Mouse (Mus musculus): Measurements from ENCODE around the gene Abtb2. TPM values are rescaled to one million over a fixed set of nuclear protein-coding genes. Genes with fewer than 3 reads are reported as not detected.

Gene Abtb2
- total RNA-seq, 2 experiments from 2014 or later: 7.7 to 8.3 TPM

DNA sequence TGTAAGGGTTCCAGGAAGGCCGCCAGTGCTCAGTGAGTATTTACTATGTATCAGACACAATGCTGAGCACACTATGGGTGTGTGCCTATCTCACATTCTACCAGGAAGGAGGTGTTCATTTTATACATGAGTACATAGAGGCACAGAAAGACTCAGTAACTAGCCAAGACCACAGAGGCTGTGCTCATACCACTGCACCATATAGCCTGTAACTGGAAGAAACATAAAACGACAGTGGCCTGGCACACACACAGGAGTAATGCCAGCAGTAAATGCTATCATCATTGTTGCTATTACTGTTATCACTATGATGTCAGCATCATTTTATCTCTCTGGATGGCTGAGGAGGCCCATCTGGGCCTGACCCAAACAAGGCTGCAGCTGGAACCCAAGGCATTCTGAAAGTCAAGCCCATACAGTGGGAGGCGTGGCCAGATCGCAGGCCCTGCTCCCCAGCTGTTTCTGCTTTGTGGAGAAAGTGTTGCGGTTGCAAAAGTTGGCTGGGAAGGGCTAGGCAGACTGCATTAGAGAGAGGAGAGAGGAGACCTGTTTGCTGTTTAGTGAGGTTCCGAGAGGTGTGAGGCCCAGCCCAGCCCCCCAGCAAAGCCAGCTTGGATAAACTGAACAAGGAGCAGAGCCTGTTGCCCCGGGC is 118.9 kb downstream of the Abtb2 start:
- DNase-seq (ENCODE audit: low spot score in 2 of 2): no peak

DNA sequence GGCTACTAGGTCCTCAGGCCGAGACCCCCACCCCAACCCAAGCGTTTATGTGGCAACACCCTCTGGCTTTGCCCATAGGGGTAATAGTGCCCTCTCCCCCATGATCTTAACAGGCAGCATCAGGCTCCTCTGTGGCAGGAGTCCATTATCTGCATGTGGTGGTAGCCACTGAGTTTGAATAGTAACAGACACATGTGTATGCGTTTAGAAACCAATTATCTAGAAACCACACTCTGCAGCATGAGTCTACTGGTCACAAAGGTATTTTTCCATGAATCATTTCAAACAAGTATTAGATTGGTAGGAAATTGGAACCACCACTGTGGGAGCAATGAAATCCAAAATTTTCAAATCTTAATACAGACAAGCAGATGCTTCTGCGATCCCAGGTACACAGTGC is 119.5 kb downstream of the Abtb2 start:
- no peak for DNase-seq (ENCODE audit: low spot score in 2 of 2)

DNA sequence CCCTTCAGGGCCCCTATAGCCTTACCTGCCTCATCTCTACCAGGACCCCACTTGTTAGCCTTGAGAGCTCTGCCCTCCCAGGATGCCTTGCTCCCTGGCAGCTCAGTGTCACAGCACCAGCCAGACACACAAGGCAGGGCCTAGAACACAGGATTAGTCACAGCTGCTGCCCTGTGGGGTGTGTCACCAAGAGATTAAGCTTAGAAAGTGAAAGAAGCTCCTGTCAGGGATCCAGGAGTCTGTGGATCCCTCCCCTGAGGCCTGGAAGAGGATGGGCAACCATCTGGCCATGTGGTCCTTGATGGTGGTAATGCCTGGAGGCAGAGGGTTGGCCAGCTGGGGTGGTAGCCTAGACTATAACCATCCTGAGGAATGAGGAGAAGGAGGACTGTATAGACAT is 121.0 kb downstream of the Abtb2 start:
- DNase-seq (ENCODE audit: low spot score in 2 of 2): no peak

DNA sequence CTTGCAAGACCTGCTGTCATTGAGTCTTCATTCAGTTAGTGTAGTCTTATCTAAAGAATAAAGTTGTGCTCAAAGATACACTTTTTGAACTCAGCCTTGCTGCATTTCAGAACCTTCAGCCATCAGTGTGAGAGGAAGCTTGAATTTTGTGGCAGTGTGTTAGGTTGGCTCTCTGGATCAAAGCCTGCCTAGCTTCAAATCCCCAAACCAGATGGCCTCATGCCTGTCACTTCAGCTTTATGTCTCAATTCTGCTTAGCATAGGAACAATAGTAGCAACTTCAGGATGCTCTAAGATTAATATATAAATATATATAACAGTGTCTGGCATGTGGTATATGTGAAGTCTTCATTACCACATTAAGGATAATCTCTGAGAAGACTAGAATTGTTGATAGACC is 121.8 kb downstream of the Abtb2 start:
- no peak for DNase-seq (ENCODE audit: low spot score in 2 of 2)

DNA sequence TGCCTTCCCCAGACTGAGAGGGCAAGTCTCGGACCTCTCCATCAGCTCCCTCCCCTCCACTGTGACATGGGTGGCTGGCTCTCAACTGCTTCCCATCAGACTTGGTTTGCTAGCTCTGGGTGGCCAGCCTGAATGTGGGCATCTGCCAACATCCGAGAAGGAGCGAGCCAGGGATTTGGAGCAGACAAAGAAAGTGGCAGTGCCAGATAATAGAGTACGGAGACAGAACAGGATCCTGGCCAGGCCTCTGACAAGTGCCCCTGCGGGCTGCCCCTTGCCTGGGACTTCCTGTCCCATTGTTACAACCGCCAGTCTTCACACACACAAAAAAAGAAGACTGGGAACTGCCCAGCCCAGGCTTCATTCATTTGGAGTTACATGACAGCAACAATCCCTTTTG is 124.3 kb downstream of the Abtb2 start:
- DNase-seq (ENCODE audit: low spot score in 2 of 2): peak; percentile 18 to 23

DNA sequence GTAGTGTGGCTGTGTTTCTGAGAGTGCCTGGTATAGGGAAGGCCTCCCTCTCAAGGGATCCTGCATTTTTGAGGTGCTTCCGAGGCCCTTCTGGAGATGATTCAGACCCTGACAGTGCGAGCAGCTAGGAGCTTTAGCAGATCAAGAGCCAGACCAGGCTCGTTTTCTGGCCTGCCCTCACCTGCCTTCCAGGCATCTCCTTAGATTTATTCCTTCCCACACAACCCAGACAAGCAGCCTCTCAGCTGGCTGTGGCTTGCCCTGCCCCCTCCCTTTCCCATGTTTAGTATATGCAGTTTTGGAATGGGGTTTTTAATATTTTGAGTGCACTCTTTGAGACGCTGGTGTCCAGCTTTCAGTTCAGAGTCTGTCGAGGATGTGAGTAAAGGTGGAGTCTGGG is 124.7 kb downstream of the Abtb2 start:
- DNase-seq (ENCODE audit: low spot score in 2 of 2): no peak

DNA sequence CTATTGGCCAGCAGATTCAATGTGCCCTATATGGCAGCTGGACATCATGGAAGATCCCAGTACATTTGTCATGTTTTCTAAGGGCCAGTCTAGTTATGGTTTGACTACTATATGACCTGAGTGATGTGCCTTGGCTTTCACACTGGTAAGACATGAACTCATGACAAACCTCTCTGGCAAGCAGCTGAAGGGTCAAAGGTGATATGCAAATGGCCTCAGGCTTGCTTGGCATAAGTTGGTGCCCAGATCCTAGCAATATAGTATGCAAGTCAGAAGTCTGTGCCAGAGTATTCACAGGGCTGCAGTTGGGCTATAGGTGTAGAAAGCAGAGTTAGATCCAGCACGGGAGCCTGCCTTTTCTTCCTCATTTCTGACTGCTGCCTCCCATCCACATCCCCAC is 125.2 kb downstream of the Abtb2 start:
- DNase-seq (ENCODE audit: low spot score in 2 of 2): no peak

DNA sequence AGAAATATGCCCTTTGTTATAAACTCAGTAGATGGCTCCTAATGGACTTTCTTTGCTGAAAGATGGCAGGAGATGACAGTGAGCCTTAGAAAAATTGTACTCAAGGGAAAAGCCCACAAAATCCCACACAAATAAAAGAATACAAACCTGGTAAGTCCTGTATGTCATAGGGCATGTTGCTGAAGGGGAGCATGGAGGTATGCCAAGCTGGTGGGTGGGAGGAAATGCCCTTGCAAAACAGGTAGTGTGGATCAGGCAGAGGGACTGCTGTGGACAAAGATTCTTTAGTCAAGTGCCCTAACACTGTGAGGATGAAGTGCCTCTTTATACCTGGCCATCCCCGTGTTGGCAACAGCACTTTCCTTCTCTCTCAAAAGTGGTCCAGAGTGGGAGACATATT is 126.7 kb downstream of the Abtb2 start:
- DNase-seq (ENCODE audit: low spot score in 2 of 2): no peak

DNA sequence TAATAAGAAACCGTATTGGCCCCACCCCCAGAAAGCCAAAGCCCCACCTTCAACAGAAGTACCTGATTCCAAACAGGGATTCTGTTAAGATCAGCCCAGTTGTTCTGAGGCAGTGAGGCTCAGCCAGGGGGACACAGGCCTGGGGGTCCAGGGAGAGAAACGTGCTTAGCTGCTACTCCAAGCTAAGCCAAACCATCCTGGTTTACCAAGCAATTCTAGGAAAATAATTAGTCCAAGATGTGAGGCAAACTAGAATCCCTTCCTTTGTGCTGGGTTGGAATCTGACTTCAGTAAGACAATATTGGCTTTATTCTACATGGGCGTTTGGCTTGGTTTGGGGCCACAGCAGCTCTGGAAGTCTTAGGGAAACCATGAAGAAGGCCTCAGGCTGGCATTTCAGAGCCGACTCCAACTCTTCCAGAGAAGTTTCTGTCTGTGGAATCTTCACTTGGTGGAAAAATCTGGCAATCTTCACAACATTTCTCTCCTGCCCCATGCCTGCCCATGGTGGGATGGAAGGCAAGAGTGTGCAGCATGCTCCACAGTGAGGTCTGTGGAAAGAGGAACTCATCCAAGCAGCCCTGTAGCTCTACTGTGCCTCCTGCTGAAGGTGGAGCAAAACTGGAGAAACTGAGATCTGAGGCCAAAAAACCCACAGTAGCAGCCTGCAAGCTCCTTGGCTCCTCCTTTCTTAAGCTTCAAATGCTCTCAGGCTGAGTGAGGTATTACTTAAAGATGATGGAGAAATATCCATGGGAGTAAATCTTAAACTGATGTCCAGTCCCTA is 128.9 kb downstream of the Abtb2 start:
- DNase-seq (ENCODE audit: low spot score in 2 of 2): no peak

DNA sequence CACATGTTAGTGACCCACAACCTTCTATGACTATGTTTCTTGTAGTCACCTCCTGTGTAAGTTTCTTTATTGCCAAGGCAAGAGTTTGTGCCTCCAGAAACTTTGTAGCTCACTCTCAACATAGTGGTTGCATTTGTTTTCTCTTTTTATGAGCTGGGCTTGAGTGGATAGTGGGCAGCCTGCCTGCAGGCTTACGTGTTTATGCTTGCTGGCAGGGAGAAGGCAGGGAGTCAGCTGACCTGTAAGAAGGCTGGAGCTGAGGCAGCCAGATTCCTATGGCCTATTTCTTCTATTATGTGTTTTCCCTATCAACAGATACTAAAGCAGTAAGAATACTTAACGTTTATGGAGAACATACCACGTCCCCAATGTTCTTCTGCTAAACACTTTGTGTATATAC is 130.1 kb downstream of the Abtb2 start:
- DNase-seq (ENCODE audit: low spot score in 2 of 2): no peak

DNA sequence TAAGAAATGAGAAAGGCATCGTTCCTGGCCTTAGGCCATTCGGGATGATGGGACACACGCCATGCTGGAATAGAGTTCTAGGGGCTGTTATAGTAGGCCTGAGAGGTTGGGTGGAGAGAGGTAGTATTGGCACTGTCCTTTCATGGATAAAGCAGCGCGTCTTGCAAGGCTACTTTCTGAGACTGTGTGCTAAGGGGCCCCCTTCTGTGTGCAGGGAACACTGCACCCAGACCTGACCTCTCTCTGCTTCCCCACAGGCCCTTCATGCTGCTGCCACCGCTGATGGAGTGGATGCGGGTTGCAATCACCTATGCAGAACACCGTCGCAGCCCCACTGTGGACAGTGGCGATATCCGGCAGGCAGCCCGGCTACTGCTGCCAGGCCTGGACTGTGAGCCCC is 134.4 kb downstream of the Abtb2 start:
- DNase-seq (ENCODE audit: low spot score in 2 of 2): no peak

DNA sequence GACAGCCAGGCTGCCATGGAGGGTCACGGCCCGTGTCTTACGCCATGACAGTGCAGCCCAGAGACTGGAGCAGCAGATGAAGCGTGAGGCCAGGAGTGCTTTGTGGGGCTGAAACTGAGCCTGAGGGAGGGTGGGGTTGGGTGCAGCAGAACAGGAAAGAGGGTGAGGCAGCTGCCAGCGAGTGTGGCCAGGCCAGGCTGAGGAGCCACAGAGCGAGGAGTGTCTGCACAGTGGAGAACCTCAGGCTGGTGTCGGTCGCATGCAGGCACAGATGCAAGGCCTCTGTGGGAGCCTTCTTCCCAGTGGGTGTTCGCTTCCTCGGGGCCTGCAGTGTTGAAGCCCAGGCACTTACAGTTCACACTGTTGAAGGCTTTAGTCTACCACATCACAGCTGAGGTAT is 137.2 kb downstream of the Abtb2 start:
- no peak for DNase-seq (ENCODE audit: low spot score in 2 of 2)

DNA sequence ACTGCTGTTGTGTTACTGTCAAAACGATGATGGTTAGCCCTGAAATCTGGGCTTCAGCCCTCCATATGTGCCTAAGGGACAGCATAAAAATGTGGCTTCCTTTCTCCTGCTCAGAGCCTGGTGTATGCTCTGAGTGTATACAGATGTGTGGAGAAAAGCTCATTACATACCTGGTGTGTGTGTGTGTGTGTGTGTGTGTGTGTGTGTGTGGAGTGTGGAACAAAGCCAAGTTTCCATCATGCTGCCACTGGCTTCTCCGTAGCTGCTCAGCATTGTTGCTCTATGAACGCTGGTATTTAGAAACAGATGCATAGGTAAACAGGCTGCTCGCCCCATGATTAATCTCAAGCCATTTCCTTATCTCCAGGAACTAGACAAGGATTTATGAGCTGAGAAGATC is 137.8 kb downstream of the Abtb2 start:
- no peak for DNase-seq (ENCODE audit: low spot score in 2 of 2)

DNA sequence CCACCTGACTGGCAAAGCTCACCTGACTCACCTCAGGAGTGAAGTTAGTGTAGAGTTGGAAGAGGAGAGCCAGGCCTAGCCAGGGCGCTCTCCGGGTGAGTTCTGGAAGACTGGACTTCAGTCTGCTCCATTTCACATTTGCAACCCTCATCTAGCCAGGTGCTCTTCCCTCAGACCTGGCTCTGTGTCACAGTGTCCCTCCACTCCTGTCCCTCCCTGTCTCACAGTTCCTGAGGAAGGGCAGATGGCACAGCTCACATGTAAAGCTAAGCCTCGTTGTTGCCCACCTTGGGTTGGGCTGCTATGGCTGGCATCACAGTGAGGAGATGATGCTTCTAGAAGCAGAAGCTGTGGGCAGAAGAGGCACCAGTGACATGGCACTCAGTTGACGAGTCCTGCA is 139.7 kb downstream of the Abtb2 start:
- no peak for DNase-seq (ENCODE audit: low spot score in 2 of 2)

DNA sequence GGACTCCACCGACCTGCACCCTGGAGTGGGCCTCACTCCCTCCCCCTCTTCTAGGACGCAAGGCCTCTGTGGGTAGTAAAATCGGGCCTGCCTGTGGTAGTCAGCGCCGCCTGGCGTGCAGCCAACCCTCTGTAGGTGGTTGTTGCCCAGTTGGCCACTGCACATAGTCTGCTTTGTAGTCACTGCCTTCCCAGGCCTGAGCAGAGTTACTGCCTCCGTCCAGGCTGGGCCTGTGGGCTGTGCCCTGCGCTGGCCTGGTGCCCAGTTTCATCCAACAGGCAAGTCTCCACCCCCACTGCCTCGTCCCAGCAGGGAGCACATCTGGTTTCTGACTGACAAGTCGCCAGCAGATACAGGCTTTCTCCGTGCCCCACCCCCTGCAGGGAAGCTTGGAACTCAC is 140.1 kb downstream of the Abtb2 start:
- peak; percentile 52 to 55 for DNase-seq (ENCODE audit: low spot score in 2 of 2)

DNA sequence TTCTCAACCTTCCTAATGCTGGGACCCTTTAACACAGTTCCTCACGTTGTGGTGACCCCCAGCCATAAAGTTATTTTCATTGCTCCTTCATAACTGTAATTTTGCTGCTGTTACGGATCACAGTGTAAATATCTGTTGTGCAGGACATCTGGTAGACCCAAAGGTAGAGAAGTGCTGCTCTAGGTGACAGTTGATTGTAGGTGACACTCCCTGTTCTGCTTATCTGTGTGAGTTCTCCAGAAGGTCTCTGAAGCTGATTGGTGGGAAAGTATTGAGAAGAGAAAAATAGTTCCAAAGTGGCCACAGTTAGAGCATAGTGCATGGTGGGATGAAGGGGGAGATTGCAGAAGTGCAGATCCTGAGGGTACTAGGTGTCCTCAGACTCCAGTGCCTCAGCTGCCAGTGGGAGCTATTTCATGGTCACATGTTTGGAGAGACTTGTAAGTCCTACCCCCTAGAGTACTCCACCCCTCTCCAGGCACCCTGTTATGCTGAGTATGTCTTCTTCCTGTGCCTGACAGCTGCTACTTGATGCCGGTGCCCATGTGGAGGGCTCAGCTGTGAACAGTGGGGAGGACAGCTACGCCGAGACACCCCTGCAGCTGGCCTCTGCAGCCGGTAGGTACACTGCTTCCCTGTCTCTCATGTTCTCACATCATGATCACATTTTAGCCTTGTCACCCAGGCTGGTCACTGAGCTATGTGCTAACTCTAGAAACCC is 141.1 kb downstream of the Abtb2 start:
- DNase-seq (ENCODE audit: low spot score in 2 of 2): no peak

DNA sequence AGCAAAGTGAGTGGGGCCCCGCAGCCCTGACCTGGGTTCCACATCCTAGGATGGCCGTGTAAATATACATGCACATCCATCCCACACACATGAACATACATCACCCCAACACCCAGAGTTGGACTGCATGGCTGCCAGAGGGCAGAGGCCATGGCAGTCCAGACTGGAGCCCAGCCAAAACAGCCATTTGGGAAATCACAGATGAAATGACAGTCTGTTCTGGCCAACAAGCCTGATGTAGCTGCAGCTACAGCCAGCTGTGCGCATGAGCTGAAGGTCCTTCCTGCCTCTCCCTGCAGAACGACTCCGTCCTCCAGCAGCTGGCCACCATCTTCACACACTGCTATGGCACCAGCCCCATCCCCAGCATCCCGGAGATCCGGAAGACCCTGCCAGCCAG is 144.7 kb downstream of the Abtb2 start:
- no peak for DNase-seq (ENCODE audit: low spot score in 2 of 2)

DNA sequence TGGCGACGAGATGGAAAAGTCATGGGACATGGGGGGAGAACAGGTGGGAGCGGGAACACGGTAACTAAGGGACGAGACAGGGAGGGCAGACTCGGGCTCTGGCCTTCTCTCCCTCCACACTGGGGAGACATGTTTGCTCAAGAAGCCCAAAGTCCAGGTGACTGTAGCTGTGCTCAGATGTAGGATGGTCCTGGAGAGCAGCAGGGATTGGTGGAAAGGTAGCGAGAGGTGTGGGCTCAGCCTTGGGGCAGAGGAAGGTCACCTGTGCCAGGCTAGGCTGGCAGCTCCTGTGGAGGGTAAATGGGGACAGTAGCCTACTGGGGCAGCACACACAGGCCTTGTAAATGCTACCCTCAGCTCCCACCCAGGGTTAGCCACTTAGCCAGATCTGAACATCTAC is 147.7 kb downstream of the Abtb2 start:
- no peak for DNase-seq (ENCODE audit: low spot score in 2 of 2)

DNA sequence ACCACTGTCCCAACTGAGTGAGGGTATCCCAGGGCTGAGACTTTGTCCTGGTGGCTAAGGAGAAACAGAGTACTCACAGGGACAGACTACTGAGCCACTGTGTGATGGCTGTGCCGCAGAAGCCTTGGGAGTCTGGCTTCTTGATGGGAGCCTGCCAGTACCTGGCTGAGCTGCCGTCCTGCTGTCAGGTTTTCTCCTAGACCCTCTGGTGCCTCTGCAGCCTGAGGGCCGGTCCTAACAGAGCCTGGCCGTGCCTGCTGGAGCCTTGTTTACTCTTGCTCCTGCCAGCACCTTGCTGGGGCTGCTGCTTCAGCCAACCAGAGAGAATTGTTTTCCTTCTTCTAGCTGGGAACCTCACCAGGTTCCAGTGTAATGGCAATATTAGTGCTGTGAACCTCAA is 148.3 kb downstream of the Abtb2 start:
- no peak for DNase-seq (ENCODE audit: low spot score in 2 of 2)

DNA sequence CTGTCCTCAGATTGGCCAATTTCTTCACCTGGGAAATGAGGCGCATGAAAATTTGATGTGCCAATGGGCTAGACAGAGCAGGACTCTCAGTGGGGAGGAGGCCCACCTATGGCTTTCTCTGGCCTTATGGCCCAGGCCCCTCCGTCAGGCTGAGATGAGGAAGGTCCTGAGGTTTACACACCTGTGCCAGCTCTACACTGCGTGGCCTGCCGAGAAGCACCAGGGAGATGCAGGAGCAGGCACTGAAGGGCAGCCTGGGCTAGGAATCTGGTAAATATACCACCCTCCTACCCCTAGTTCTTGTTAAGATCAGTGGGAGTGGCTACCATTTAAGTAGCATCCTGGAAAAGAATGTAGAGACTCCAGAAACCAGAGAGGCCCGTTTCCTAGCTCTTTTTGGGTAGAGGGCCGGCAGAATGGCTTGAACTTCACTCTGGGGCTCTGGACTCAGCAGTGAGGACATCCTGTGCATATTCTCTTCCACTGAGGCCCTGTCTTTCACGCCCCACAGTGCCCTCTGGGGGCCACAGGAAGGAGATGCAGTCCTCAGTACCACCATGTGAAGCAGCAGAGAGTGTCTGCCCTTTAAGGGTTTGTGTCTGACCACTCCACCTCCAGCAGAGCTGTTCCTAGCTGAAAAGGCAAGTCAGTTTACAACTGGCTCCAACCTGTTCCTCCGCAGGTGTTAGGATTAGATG is 152.6 kb downstream of the Abtb2 start:
- DNase-seq (ENCODE audit: low spot score in 2 of 2): peak; percentile 68 to 77

DNA sequence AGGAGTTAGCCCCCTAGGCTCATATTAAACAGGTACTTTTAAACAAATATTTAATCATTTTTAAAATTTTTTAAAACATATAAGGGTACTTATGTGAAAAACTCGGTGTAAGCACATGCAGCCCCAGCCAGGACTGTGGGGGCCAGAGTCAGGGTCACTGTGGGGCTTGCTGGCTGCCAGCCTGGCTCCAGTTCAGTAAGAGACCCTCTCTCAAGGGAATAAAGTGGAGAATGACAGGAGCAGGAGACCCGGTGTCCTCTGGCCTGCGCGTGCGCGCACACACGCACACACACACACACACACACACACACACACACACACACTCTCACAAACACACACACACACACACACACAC is 153.2 kb downstream of the Abtb2 start:
- DNase-seq (ENCODE audit: low spot score in 2 of 2): no peak

DNA sequence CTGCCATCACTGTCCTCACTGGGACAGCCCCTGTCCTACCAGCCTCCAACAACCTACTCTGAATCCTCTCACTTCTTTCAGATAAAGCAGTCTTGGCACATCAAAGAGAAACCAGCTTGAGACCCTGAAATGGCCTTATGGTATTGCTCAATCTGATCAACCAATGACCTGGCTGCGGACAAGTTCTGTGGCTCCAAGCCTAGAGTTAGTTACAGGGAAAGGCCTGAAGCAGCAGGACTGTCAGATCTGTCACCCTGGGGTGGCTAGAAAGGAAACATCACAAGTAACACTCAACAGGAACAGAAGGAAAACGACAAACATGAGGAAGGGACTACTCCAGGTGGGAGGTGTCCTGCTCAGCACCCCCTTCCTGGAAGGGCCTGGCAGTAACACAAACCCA is 158.4 kb downstream of the Abtb2 start:
- DNase-seq (ENCODE audit: low spot score in 2 of 2): no peak
